Mouse (Mus musculus): ENCODE data around the gene Tmem144. TPM values are rescaled to one million over a fixed set of nuclear protein-coding genes. Genes with fewer than 3 reads are reported as not detected.

The Tmem144 gene
- polyA plus RNA-seq, 1 experiment: not detected

- H3K27me3 ChIP-seq (ENCODE audit: control insufficient read depth): peaks cover 15% of the 10 kb centered on the region
- no peaks in the 10 kb centered on the region for H3K36me3 ChIP-seq (ENCODE audit: control insufficient read depth)
- peak overlapping the region; percentile 15 for H3K4me3 ChIP-seq (replicated peaks)
- H3K9me3 ChIP-seq (ENCODE audit: control insufficient read depth, low read length): no peaks in the 10 kb centered on the region
- TF ChIP-seq TAL1 (IDR thresholded peaks at IDR 0.05; ENCODE audit: low read length) (no peak), GATA1 (IDR thresholded peaks at IDR 0.05; ENCODE audit: low read length) (no peak)
- H3K4me1 ChIP-seq (ENCODE audit: control insufficient read depth): peaks cover 3% of the 10 kb centered on the region
These were observed 34.0 kb upstream of the Tmem144 start for GRCm38 (mm10) chr3:79886357-79887091.

GRCm38 (mm10) chr3:79885686-79886356, 33.2 kb upstream of the Tmem144 start:
- H3K36me3 ChIP-seq (ENCODE audit: control insufficient read depth): no peaks in the 10 kb centered on the region
- H3K27me3 ChIP-seq (ENCODE audit: control insufficient read depth): peaks cover 15% of the 10 kb centered on the region
- TF ChIP-seq GATA1 (IDR thresholded peaks at IDR 0.05; ENCODE audit: low read length) (no peak), TAL1 (IDR thresholded peaks at IDR 0.05; ENCODE audit: low read length) (no peak)
- peak overlapping the region; percentile 15 for H3K4me3 ChIP-seq (replicated peaks)
- no peaks in the 10 kb centered on the region for H3K9me3 ChIP-seq (ENCODE audit: control insufficient read depth, low read length)
- peaks cover 3% of the 10 kb centered on the region for H3K4me1 ChIP-seq (ENCODE audit: control insufficient read depth)

- no peak for TF ChIP-seq TAL1 (IDR thresholded peaks at IDR 0.05; ENCODE audit: low read length)
- no peak for TF ChIP-seq GATA1 (IDR thresholded peaks at IDR 0.05; ENCODE audit: low read length)
- no peaks in the 10 kb centered on the region for H3K9me3 ChIP-seq (ENCODE audit: control insufficient read depth, low read length)
- H3K4me1 ChIP-seq (ENCODE audit: control insufficient read depth): peaks cover 3% of the 10 kb centered on the region
- peaks cover 15% of the 10 kb centered on the region for H3K27me3 ChIP-seq (ENCODE audit: control insufficient read depth)
- no peak overlapping the region for H3K4me3 ChIP-seq (replicated peaks)
- no peaks in the 10 kb centered on the region for H3K36me3 ChIP-seq (ENCODE audit: control insufficient read depth)
These were observed 32.2 kb upstream of the Tmem144 start for GRCm38 (mm10) chr3:79884761-79885189.

GRCm38 (mm10) chr3:79884305-79884704, 31.7 kb upstream of the Tmem144 start, which contains the start of gene Fam198b:
TSS of gene Fam198b (plus strand) at chr3:79884533.
- Histone ChIP-seq H3K4me3 (replicated peaks) (no peak within 1 kb of the TSS), H3K4me1 (ENCODE audit: control insufficient read depth) (peaks cover 3% of the 10 kb centered on the region), H3K27me3 (ENCODE audit: control insufficient read depth) (peaks cover 15% of the 10 kb centered on the region), H3K9me3 (ENCODE audit: control insufficient read depth, low read length) (no peaks in the 10 kb centered on the region), H3K36me3 (ENCODE audit: control insufficient read depth) (no peaks in the 10 kb centered on the region)
- TF ChIP-seq TAL1 (IDR thresholded peaks at IDR 0.05; ENCODE audit: low read length) (no peak), GATA1 (IDR thresholded peaks at IDR 0.05; ENCODE audit: low read length) (no peak)

- H3K36me3 ChIP-seq (ENCODE audit: control insufficient read depth): no peaks in the 10 kb centered on the region
- peaks cover 3% of the 10 kb centered on the region for H3K4me1 ChIP-seq (ENCODE audit: control insufficient read depth)
- H3K4me3 ChIP-seq (replicated peaks): no peak overlapping the region
- H3K9me3 ChIP-seq (ENCODE audit: control insufficient read depth, low read length): no peaks in the 10 kb centered on the region
- TF ChIP-seq GATA1 (IDR thresholded peaks at IDR 0.05; ENCODE audit: low read length) (no peak), TAL1 (IDR thresholded peaks at IDR 0.05; ENCODE audit: low read length) (no peak)
- peaks cover 15% of the 10 kb centered on the region for H3K27me3 ChIP-seq (ENCODE audit: control insufficient read depth)
These were observed 30.5 kb upstream of the Tmem144 start for GRCm38 (mm10) chr3:79883092-79883491.

- H3K9me3 ChIP-seq (ENCODE audit: control insufficient read depth, low read length): no peaks in the 10 kb centered on the region
- H3K36me3 ChIP-seq (ENCODE audit: control insufficient read depth): no peaks in the 10 kb centered on the region
- TF ChIP-seq TAL1 (IDR thresholded peaks at IDR 0.05; ENCODE audit: low read length) (no peak), GATA1 (IDR thresholded peaks at IDR 0.05; ENCODE audit: low read length) (no peak)
- H3K4me1 ChIP-seq (ENCODE audit: control insufficient read depth): peaks cover 3% of the 10 kb centered on the region
- no peak overlapping the region for H3K4me3 ChIP-seq (replicated peaks)
- peaks cover 15% of the 10 kb centered on the region for H3K27me3 ChIP-seq (ENCODE audit: control insufficient read depth)
These were observed 29.1 kb upstream of the Tmem144 start for GRCm38 (mm10) chr3:79881645-79882044.

- Histone ChIP-seq H3K4me3 (replicated peaks) (no peak overlapping the region), H3K36me3 (ENCODE audit: control insufficient read depth) (no peaks in the 10 kb centered on the region), H3K4me1 (ENCODE audit: control insufficient read depth) (no peaks in the 10 kb centered on the region), H3K27me3 (ENCODE audit: control insufficient read depth) (peaks cover under 1% of the 10 kb centered on the region), H3K9me3 (ENCODE audit: control insufficient read depth, low read length) (no peaks in the 10 kb centered on the region)
- no peak for TF ChIP-seq GATA1 (IDR thresholded peaks at IDR 0.05; ENCODE audit: low read length)
- TF ChIP-seq TAL1 (IDR thresholded peaks at IDR 0.05; ENCODE audit: low read length): no peak
These were observed 26.7 kb upstream of the Tmem144 start for GRCm38 (mm10) chr3:79879246-79879645.

GRCm38 (mm10) chr3:79878350-79878749, 25.8 kb upstream of the Tmem144 start:
- no peaks in the 10 kb centered on the region for H3K4me1 ChIP-seq (ENCODE audit: control insufficient read depth)
- no peaks in the 10 kb centered on the region for H3K9me3 ChIP-seq (ENCODE audit: control insufficient read depth, low read length)
- TF ChIP-seq TAL1 (IDR thresholded peaks at IDR 0.05; ENCODE audit: low read length) (no peak), GATA1 (IDR thresholded peaks at IDR 0.05; ENCODE audit: low read length) (no peak)
- no peaks in the 10 kb centered on the region for H3K36me3 ChIP-seq (ENCODE audit: control insufficient read depth)
- H3K27me3 ChIP-seq (ENCODE audit: control insufficient read depth): no peaks in the 10 kb centered on the region
- H3K4me3 ChIP-seq (replicated peaks): no peak overlapping the region

- TF ChIP-seq TAL1 (IDR thresholded peaks at IDR 0.05; ENCODE audit: low read length) (no peak), GATA1 (IDR thresholded peaks at IDR 0.05; ENCODE audit: low read length) (no peak)
- Histone ChIP-seq H3K36me3 (ENCODE audit: control insufficient read depth) (no peaks in the 10 kb centered on the region), H3K4me3 (replicated peaks) (no peak overlapping the region), H3K4me1 (ENCODE audit: control insufficient read depth) (no peaks in the 10 kb centered on the region), H3K27me3 (ENCODE audit: control insufficient read depth) (no peaks in the 10 kb centered on the region), H3K9me3 (ENCODE audit: control insufficient read depth, low read length) (no peaks in the 10 kb centered on the region)
These were observed 22.9 kb upstream of the Tmem144 start for GRCm38 (mm10) chr3:79875471-79875870.
